Mouse (Mus musculus) mature B cell (primary cell): ENCODE measurements at regions not wholly inside any gene's neighbourhood (a gene's known extent, or its start where the extent isn't known, plus 50 kb on each side); places are given as distances from the start of the nearest gene placed in this dataset.

Experiments used
- in situ Hi-C: fragments of 300-500 bp; cut with MboI; formaldehyde crosslinking; loops from 2 replicates; pipeline ENCODE4 v1.14.3; 2019

GRCm38 (mm10) chr11:113028235-113028919 lies 246.4 kb downstream of the Sox9 start:
- in situ Hi-C loops: no loop called here

DNA sequence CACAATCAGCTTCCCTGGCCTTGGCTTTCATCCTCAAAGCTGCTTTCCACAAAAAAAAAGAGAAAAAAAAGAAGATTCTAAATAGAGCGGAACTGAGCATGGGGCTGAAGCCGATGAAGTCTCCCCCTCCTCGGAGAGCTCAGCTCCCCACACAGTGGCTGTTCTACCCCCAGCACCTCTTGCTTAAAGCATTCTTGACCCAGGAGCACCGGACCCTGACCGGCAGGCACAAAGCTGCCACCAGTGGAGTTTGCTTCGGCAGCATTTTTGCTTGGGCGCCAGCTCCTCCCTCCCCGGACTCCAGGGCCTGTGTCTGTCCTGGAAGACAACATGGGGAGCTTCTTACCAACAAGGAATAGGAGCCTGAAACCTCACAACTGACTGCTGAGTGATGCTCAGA lies 249.4 kb downstream of the Sox9 start:
- in situ Hi-C loops: no loop called here

DNA sequence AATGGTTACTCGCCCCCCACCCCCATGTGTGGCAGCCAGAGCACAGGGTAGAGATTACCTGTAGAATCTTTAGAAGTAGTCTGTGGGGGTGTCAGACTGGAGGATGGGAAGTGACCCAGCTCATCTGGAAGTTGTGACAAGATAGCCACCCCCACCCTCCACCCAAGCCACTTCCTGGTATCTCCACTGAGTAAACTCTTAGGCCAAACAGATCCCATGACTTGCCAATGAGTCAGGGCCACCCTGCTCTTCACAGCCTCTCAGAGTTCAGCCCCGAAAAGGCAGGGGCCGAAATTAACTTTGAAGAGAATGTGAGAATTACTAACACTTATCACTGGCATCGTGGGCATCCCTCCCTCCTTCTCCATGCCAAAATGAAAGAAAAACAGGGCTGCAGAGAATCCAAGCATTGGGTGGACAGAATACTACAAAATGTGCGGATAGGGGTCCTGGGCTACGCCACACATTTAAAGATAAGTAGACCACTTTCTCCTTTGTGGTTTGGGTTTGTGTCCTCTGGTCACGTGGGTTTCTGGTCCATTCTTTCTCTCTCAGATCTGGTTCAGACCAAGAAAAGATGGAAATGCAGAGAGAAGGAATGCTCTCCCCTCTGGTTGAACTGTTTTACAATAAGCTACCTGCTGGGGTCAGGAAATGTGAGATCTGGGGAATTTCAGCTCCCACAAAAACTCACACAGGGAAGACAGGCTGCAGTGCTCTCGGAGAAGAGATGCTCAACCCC lies 250.6 kb downstream of the Sox9 start:
- in situ Hi-C loops: no loop called here

GRCm38 (mm10) chr11:113034911-113035310 lies 252.9 kb downstream of the Sox9 start:
- in situ Hi-C loops: no loop called here

GRCm38 (mm10) chr11:113037736-113038135 lies 255.7 kb downstream of the Sox9 start:
- in situ Hi-C loops: no loop called here

DNA sequence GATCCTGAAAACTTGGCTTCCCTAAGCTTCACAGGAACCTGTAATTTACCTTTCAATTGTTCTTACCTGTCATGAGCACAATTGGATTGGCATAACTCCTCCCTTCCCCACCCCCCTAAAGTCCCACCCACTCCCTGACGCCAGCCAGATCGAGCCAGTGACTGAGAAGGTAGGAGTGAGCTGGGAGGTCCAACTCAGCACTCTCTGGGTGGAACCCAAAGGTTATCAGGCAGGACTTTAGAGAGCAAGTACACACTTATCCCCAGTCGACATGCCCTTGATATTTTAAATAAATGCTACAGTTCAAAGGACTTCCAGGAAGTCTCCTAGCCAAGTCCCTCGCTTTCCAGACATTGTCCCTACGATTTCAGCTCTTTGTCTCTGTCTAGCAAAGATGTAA lies 260.7 kb downstream of the Sox9 start:
- in situ Hi-C loops: no loop called here

GRCm38 (mm10) chr11:113046200-113047051 lies 264.4 kb downstream of the Sox9 start:
- in situ Hi-C loops: no loop called here

- in situ Hi-C loops: no loop called here
Measured at GRCm38 (mm10) chr11:113048158-113048557, 266.1 kb downstream of the Sox9 start.

DNA sequence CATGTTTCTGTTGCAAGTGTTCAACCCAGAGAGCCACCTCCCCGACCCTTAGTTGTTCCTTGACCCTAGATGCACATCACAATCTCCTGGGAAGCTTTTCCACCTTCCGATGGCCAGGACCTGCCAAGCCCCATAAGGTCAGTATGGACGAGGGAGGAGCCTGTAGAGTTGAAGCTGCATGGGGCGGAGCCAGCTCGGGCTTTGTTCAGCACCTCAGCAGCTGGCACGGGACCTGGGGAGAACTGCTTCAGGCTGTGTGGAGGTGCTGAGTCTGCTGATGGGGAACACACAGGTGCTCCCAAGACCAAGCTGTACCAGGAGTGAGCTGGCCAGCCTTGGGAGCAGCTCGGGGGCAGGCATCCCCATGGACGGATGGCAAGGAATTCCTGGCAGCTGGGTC lies 267.6 kb downstream of the Sox9 start:
- in situ Hi-C loops: no loop called here

DNA sequence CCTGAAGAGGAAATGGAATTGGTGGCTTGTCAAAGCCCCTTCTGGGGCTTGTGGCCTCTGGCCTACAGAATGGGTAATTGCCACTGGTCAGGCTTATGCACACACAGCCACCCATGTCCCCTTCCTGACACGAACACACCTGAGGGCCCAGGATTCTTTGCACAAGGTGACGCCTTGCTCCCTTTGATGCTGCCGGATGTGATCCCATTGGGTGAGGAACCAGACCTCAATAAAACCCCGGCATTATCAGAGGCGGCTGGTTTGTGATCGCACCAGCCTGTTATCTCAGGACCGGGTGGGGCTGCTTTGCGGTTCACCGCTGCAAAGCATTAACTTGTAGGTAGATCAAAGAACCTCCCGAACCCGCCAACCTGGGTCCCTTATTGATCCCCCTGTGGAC lies 270.5 kb downstream of the Sox9 start:
- in situ Hi-C loops: no loop called here

- in situ Hi-C loops: no loop called here
Measured at GRCm38 (mm10) chr11:113056042-113056632, 274.1 kb downstream of the Sox9 start.

DNA sequence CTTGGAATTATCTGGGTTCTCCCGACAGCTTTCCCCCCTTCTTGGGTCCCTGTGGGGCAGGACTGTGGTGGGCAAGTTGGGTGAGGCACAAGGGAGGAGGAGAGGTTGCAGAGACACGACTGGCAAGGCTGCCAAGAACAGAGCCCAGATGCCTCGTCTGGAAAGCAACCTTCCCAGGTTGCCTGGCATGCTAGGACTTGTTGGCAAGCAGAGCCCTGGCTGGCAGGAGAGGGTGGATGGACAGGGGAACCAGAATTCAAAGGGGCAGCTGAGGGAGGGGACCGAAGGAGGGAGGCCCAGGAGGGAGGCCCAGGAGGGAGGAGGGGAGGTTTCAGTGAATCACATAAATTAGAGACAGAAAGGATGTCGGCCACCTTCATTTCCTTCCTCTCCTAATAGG lies 274.8 kb downstream of the Sox9 start:
- in situ Hi-C loops: no loop called here

- in situ Hi-C loops: no loop called here
Measured at GRCm38 (mm10) chr11:113070365-113070764, 288.3 kb downstream of the Sox9 start.

- in situ Hi-C loops: no loop called here
Measured at GRCm38 (mm10) chr11:113071942-113072341, 289.9 kb downstream of the Sox9 start.

GRCm38 (mm10) chr11:113074328-113074727 lies 292.3 kb downstream of the Sox9 start:
- in situ Hi-C loops: no loop called here

- in situ Hi-C loops: no loop called here
Measured at GRCm38 (mm10) chr11:113076371-113076770, 294.3 kb downstream of the Sox9 start.

GRCm38 (mm10) chr11:113080311-113080710 lies 298.3 kb downstream of the Sox9 start:
- in situ Hi-C loops: no loop called here

DNA sequence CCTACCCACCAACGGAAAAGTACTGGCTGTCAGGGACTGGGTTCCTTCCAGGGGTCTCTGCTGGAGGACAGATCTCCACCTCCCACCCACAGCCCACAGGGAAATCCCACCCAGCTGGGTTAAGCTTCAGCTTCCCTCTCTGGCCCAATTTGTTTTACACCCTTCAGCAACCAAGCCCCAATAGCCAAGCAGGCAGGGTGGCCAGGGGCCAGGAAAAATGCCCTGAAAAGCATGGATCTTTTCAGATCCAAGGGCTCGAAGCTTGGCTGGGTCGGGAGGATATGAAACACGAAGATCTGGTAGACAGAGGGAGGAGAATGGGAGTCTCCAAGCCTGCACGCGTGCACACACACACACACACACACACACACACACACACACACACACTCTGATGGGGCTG lies 302.4 kb downstream of the Sox9 start:
- in situ Hi-C loops: no loop called here

DNA sequence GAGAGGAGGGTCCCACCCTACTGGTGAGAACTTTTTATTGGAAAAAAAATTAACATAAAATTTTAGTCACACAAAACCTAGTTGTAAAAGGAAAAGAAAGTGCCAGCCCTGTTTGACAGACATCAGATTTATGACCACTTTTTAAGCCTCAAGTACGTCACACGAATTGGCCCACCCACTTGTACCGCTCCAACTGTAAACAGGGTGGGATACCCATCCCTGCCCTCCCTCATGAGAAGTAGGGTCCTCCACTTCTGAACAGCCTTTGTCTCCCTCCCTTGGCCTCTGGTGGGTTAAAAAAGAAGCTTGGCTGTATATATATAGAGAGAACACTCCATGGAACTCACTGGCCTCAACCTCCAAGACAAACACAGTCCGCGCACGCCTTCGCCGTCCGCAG lies 303.5 kb downstream of the Sox9 start:
- in situ Hi-C loops: no loop called here

DNA sequence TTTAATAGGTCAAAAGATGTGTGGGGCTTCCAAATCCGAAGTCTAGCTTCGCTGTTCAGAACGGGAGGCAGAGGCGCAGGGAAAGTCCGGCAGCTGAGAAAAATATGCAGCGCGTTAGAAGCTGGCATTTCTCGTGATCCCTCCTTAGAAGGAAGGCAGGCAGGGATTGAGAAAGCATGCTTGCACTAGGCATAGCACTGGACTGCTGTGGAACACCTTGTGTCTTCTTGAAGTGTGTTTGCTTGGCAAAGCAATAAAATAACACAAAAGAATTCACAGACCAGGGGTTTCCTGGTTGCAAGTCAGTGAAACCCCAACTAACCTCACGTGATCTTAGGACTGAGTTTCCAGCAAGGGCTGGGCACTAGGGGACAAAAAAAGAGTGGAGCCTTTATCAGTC lies 305.1 kb downstream of the Sox9 start:
- in situ Hi-C loops: no loop called here

DNA sequence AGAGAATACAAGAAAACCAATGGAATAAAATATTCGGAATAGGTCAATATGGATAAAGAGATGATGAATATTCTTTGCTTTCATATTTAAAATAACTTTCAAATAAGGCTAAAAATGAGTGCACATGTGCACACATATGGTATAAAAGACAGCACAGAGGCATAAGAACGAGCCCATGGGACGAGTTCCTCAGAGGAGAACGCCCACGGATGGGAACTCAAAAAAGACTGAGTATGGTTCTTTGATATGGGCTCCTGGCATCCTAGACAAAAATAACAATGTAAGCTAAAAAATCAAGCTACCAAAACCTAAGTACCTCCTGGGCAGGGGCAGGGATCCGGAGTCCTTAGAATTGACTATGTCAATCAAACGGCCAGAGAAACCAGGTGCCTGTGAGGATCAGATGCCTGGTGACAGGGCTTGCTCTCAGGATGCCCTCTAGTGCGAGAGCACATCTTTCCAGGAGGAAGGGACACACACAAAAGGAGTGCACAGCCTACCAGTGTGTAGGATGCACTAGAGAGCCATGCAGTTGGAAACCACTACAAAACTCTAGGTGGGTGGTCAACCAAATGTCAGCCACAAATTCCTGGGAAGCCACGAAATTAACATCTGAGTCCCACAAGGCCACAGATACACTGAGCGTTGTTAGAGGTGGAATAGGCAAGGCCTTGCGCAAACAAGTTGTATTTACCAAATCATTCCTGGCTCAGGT lies 307.8 kb downstream of the Sox9 start:
- in situ Hi-C loops: no loop called here
